Mouse (Mus musculus) layer of hippocampus, postnatal 25 days (tissue): ENCODE data around the gene Rsl1d1. TPM values are rescaled to one million over a fixed set of nuclear protein-coding genes. Genes with fewer than 3 reads are reported as not detected.
A peak's percentile ranks its signal among the peaks of the same experiment; 100 is the strongest.

Experiments used
- DNase-seq, 2 experiments: peaks; one replicate each; pipeline ENCODE4 v3.0.0; 2022; ENCODE audit warnings: mixed read lengths in 2 of 2, low spot score in 1 of 2; ENCODE audit errors: extremely low spot score in 1 of 2
- total RNA-seq, 2 experiments: library from RNA; stranded (reverse); gene quantifications; 2 replicates each; pipeline ENCODE4 v1.2.3; 2021

Gene Rsl1d1
- total RNA-seq = 10 to 100 TPM; 54.1 to 55.0 TPM

- peak; percentile 77 to 84 for DNase-seq
Observed at GRCm38 (mm10) chr16:11202571-11203554, at the start of gene Rsl1d1. Rsl1d1 (minus strand) TSS chr16:11203331.

DNA sequence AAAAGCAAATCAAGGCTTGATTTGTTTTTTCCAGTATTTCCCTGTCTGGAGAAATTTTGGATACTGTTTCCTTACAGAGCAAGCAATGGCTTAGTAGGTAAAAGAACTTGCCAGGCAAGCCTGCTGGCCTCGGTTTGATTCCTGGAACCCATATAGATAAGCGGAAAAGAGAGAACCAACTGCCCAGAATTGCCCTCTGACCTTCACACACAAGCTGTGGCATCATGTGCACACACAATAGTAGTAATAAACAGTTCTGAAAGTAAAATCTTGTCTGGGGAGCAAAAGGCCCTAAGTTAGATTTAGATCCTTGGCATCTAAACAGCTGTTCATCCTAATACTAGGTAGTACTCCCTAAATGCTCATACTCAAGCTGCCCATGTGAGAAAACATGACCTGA is 44.7 kb upstream of the Rsl1d1 start:
- DNase-seq = no peak

DNA sequence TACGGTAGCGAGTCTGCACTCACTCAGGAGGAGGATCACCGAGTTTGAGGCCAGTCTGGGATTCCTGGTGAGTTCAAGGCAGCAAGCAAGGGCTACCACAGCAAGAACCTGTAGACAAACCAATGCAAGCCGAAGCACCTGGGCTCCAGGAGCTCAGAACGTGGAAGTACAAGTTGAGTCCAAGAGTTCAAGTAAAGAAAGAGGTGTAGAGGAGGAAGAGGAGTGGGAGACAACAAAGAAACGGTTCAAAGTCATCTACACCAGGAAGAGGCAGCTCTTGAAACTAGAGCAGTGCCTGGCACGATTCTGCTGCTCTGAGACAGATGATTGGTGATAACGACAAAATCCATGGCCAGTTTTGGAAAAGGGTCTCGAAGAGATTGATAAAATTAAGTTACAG is 42.6 kb upstream of the Rsl1d1 start:
- DNase-seq = no peak

GRCm38 (mm10) chr16:11242401-11242800 is 39.3 kb upstream of the Rsl1d1 start:
- no peak for DNase-seq

DNA sequence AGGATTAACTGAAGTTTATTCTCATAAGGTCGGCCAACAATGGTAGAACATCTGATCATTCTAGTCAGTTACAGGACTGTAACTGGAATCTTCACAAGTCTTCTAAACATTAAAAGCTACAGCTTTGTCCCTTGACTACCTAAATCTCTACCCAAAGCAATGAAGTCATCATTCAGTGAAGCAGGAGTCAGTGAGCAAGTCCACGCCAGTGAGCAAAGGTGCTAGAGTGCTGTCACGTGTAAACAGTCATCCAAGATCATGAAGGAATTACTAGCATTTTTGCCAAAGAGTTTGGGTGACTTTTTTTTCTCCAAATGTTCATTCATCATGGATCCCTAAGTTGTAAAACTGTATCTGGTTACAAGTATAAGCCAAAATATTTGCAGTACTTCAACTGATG is 14.7 kb upstream of the Rsl1d1 start:
- DNase-seq = no peak

DNA sequence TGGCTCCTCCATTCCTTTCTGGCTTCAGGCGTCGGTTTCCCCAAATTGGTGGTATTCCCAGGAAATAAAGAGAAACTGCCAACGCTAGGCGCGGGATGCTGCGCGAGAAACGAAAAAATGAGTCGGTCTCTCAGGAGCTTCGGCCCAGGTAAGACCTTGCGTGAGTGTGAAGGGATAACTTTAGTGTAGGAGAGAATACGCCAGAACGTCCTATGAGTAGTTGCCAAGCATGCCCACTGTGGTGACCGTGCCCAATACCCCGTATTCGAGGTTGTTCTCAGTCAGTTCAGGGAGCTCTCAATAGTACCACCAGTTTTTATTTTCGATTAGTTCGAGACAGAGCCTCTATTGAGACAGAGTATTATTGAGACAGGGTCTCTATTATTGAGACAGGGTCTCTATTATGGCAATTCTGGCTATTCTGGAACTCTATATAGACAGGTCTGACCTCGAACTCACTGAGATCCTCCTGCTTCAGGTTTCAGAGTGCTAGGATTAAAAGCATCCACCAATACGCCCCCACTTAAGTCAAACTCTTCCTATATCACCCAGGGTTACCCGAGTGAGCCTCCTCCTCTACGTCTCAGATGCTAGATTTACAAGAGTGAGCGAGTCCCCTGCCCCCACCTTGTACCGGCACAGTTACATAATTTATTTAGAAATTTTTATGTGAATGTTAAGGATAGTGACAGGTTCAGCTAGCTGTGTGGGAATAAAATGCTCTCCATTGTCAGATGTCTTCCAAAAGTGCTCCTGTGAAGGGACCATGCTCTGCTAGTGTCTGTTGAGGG is 664 bp upstream of the Rsl1d1 start:
- no peak for DNase-seq

DNA sequence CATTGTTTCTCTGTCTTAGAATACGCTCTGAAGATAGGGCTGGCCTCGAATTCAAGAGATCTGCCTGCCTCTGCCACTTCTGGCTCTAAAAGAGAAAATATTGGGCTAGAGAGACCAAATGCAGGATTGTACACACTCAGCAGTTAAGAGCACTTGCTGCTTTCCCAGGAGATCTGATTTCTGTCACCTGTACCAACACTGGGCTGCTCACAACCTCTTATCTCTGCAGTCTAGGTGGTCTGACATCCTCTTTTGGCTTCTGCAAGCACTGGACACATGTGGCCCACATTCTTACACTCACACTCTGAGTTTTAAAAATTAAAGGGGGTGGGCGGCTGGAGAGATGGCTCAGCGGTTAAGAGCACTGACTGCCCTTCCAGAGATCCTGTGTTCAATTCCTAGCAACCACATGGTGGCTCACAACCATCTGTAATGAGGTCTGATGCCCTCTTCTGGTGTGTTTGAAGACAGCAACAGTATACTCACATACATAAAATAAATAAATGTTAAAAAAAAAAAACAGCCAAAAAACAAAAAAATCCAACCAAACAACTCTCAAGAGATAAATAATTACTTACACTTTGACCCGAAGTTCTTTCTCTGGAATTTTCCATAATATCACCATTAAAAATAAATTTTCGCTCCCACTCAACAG is 1.3 kb downstream of the Rsl1d1 start:
- no peak for DNase-seq

DNA sequence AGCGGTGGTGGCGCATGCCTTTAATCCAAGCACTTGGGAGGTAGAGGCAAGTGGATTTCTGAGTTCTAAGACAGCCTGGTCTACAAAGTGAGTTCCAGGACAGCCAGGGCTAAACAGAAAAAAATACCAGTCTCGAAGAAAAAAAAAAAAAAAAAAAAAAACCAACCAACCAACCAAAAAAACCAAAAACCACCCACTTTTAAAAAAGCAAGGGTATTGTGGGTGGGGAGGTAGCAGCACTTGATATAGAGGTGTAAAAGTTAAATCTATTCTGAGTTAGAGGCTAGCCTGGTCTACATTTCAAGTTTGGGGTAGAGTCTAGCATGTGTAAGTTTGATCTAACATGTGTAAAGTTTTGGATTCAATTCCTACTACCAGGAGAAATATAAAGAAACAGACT is 2.9 kb downstream of the Rsl1d1 start:
- DNase-seq = no peak

- no peak for DNase-seq
Observed at GRCm38 (mm10) chr16:11198467-11198866, 4.7 kb downstream of the Rsl1d1 start.

DNA sequence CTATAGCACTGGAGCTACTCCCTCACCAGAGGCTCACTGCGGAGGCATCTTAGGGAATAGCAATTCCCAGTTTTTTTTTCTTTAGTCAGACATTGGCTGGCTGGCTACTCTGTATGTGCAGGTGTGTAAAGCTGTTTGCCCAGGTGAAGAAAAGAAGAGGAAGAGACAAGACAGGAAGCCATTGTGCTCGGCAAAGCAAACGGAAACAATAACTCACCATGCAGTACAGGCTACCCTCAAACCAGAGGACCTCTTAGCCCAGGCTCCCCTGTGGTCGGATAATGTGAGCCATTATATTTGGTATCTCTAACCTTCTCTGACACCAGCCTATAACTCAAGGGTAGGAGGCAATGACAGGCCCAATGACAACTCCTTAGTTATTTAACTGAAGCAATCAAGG is 6.1 kb downstream of the Rsl1d1 start:
- DNase-seq = no peak

- DNase-seq = no peak
Observed at GRCm38 (mm10) chr16:11193231-11193630, 9.9 kb downstream of the Rsl1d1 start.

DNA sequence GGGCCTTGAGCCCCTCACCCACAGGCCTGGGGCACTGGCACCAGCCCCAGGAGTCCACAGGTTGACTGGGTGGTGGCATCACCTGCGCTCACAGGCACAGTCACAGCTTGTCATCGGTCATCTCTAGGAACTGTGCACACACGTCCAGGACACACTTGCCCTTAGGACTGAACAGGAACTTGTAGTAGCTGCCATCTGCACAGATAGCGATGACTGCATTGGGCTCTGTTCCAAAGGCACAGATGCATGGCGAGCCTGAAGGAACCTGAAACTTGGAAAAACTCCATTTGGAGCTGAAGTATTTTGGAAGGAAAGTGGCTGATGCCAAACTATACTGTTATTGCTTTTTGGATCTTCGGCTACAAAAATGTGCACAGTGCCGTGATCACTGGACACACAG is 13.0 kb downstream of the Rsl1d1 start:
- no peak for DNase-seq

DNA sequence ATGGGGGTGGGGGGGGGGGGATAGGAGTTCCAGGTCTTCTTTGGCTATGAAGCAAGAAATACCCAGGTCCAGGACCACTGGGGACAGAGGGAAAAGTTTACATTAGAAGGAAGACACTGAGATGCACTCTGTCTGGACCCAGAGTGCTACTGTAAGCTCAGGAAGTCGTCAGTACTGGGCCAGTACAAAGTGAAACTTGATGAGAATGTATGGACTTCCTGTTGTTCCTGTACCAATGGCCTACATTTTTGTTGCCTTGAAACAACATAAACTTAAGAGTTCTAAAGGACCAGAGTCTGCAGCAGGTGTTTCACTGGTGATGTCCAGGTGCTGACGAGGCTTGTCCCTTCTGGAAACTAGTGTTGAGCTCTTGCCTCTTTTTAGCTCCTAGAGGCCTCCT is 25.7 kb downstream of the Rsl1d1 start:
- no peak for DNase-seq

DNA sequence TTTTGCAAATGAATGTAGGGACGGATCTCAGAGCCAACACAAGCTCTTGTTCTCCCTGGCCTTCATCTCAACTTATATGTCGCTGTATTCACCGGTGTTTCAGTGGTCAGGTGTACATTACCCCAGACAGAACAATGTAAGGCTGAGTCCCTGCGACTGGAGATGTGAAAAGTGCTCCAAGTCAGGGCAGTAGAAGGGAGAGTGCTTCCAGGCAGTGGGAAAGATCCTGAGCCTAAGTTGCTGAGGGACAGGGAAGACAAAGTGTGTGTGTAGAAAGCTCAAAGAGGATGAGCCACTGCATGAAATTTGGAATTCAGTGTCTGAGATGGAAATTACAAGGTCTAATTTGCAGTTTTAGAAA is 26.3 kb downstream of the Rsl1d1 start:
- no peak for DNase-seq

DNA sequence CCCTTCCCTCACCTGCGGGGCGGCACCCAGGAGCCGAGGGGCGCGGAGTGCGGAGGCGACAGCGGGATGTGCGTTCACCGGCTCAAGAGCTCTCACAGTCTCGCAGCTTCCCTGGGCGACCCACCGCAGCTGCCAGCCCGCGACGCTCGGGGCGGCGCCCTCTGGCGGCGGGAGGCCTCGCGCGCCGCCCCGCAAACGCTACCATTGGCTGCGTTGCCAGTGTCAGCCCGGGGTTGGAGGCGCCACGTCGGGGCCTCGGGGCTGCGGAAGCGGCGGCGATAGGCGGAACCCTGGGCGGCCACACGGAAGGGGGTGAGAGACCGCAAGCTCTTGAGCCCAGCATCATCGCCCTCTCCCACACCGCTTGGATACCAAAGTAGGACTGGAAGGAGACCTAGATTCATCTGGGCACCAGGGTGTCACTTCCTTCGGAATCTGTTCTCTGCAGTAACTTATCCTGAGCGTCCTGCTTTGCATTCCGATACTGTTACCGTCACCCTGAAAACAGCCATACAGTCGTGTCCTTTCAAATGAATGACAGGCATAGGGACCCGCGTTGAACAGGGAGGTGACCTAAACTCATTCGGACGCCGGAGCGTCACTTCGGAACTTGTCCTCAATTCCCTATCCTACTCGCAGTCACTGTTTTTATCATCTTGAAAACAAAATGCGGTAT is 26.8 kb downstream of the Rsl1d1 start, which contains the start of gene Zc3h7a:
Gene Zc3h7a, minus strand, starts transcription at position 186 of the 676 bp plus-strand sequence.
- DNase-seq = peak; percentile 77 to 85

- peak in 1 of 2 experiments; percentile 70 for DNase-seq
Observed at GRCm38 (mm10) chr16:11175489-11176207, 27.5 kb downstream of the Rsl1d1 start.

DNA sequence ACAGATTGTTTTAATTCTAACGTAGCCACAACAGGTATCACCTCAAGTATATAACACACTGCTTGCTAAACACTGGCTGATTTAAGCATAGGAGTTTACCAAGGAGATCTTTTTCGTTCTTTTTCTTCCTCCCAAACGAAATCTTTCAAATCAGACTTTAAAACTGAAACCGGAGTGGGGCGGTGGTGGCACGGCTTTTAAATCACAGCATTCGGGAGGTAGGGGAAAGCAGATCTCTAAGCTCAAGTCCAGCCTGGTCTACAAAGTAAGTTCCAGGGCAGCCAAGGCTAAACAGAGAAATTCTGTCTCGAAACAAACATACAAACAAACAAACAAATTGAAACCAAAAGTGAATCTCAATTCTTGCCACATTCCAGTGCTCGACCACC is 28.0 kb downstream of the Rsl1d1 start:
- DNase-seq = no peak

- DNase-seq = peak; percentile 24 to 56
Observed at GRCm38 (mm10) chr16:11174671-11175081, 28.5 kb downstream of the Rsl1d1 start.

DNA sequence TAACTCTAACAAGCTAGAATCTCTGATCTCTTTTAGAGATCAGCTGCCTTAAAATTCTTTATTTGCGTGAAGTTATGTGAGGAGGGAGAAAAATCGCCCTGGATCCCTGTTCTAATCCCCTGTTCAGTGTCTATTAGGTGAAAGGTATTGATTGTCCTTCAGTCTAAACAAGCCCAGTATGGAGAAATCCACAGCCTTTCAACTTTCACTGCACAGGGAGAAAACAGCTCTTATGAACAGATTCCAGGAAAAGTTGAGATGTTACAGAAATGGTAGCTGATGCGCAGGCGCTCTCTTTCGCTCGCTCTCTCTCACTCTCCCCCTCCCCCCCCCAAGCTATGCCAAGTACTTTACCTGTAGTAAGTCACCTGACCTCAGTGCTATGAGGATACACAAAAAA is 31.5 kb downstream of the Rsl1d1 start:
- no peak for DNase-seq

DNA sequence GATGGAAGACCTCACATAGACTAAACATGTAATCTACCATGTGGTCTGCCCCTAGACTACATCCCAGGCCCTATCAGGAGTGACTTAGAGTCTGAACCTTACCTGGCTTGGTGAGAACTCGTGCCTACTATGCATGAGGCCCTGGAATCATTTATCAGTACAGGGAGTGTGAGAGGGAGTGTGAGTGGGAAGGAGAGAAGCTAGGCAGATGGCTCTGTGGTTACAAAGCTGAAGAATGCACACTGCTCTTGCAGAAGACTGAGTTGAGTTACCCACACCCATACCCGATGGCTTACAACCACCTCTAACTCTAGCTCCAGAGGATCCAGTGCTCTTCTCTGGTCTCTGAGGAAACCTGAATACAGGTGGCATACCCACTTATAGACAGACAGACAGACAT is 36.7 kb downstream of the Rsl1d1 start:
- DNase-seq = no peak
